Mouse (Mus musculus) layer of hippocampus, adult 2 months (tissue): ENCODE results near the gene Chpf2. TPM values are rescaled to one million over a fixed set of nuclear protein-coding genes. Genes with fewer than 3 reads are reported as not detected.
A peak's percentile ranks its signal among the peaks of the same experiment; 100 is the strongest.

Experiments used
- DNase-seq, 2 experiments: peaks; one replicate each; pipeline ENCODE4 v3.0.0; 2022; ENCODE audit warnings: low spot score in 2 of 2
- H3K27ac ChIP-seq: fragments of 200-600 bp; 2 replicates; pipeline ENCODE4 v1.8.1; 2022
- H3K4me3 ChIP-seq: fragments of 200-600 bp; 2 replicates; pipeline ENCODE4 v1.8.1; 2022; ENCODE audit warnings: mild to moderate bottlenecking
- CTCF ChIP-seq: fragments of 200-600 bp; conservative IDR thresholded peaks from 2 replicates; pipeline ENCODE4 v1.8.1; 2022; ENCODE audit warnings: antibody characterized with exemption, mild to moderate bottlenecking, moderate library complexity
- total RNA-seq, 2 experiments: library from RNA; stranded (reverse); gene quantifications; 2 replicates each; pipeline ENCODE4 v1.2.3; 2021

The Chpf2 gene
- total RNA-seq, 2 experiments from 2014 or later, result 63.6 to 66.7 TPM

DNA sequence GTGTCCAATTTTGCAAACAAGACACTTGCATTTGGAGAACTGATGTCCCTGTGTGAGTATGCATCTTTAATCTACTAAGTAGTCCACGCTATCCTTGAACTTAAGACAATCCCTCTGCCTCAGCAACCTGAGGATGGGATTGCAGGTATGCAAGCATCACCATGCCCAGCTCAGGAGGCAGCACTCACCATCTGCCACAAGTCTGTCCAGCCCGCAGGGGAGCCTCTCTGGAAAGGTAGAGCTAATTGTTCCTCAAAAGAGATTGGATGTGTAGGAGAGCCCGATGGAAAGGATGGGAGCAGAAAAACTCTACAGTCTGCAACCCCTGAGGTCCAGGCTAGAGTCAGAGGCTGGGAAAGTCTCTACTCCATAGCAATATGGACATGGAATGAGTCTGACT, 32.4 kb downstream of the Chpf2 start:
- H3K4me3 ChIP-seq, result no peak overlapping the region
- H3K27ac ChIP-seq, result no peak overlapping the region
- no peak for DNase-seq
- no peak for TF ChIP-seq CTCF

DNA sequence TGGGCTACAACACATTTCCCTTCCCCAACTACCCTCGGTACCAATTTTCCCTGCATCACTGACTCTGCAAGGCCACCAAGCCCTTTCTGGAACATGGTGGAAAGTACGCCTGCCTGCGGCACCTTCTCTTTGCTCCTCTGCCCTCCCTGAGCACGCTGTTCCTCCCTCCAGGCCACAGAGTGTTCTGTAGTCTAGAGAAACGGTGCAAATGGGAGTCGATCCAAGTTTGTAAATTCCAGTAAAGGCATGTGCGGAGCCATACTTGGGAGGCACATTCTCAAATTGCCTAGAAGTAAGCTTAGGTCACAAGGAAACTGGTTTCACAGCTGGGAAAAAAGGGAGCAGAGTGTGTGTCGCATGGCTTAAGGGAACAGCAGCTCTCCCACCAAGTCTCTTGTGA, 33.6 kb downstream of the Chpf2 start:
- DNase-seq, result no peak
- no peak for TF ChIP-seq CTCF
- no peak overlapping the region for H3K27ac ChIP-seq
- no peak overlapping the region for H3K4me3 ChIP-seq

DNA sequence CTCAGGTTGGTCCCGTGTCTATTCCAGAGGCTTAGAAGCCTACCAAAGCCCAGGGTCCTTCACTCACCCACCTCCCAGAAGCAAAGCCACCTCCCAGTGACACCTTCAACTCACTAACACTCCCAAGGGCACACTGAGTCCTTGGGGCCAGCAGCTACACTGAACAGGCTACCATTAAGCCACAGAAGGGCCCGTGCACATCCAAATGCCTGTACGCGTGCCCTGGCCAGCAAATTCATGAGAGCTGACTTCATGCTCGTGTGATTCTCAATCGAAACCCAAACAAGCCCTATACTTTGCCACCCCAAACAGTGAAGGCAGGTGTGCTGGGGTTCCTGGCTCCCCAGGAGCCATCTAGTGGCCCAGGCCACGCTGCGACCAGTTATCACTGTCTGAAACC, 34.1 kb downstream of the Chpf2 start:
- H3K4me3 ChIP-seq, result no peak overlapping the region
- no peak for DNase-seq
- H3K27ac ChIP-seq, result no peak overlapping the region
- TF ChIP-seq CTCF, result no peak

DNA sequence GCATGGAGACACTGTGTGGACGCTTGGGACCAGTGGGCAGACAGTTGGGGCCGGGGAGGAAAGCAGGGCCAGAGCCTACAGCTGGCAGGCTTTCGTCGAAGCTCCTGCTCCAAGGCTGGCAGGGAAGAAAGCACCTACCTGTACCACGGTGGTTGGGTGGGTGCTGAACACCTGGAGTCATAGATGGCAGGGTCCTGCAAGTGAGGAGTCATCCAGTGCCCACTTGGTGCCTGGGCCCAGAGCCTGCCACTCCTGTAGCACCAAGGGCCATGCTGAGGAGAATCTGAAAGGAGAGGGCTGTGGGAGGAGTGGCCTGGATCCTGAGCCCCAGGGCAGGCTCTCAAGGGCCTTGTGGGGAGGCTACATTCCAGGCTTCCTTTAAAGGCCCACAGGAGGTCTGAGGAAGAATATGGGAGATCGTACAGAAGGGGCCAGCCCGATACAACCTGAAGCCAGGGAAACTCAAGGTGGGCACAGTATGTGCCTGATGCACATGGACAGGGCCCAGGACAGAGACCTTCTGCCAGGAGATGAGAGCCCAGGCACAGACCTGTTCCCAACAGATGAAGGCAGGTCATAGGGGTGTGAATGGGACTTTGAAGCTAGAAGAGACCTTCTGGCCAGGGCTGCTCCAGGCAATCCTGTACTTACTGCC, 36.0 kb downstream of the Chpf2 start:
- H3K27ac ChIP-seq, result no peak overlapping the region
- no peak for TF ChIP-seq CTCF

GRCm38 (mm10) chr5:24623041-24623985, 36.8 kb downstream of the Chpf2 start:
- H3K4me3 ChIP-seq, result peak overlapping the region; percentile 55
- TF ChIP-seq CTCF, result no peak
- H3K27ac ChIP-seq, result peak overlapping the region; percentile 94
- DNase-seq, result no peak

More for the DNA sequence above, 36.0 kb downstream of the Chpf2 start:
- H3K4me3 ChIP-seq, result no peak overlapping the region
- DNase-seq, result no peak

DNA sequence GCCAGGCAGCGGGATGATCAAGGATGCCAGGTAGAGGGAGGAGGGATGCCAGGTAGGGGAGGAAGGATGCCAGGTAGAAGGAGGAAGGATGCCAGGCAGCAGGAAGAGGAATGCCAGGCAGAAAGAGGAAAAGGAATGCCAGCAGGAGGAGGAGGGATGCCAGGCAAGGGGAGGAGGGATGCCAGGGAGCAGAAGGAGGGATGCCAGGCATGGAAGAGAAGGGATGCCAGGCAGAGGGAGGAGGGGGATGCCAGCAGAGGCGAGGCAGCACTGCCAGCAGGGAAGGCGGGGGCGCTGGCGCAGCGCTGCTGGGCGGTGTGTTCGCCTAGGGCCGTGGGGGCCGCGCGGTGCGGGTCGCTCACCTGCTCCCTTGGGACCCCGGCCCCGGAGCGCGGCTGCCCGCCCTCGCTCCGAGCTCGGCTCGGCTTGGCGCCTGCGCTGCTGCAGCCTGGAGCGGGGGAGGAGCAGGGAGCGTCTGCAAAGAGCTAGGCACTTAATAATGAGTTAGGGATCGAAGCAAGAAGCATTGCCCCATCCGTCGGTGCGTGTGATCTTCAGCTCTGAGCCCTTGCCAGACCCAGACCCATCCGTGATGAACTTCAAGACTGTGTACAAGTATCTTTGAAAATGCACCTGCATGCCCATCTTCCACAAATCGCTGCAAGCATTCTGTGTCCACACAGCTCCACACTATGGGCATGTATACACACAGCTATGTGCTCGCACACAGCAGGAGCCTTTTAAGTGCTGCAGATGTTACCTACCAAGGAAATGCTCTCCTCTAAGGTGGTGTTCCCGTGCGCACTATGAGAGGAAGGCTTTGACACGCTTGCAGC, 37.7 kb downstream of the Chpf2 start, which contains the start of gene Smarcd3:
TSS of gene Smarcd3 (minus strand) at position 426 of the 836 bp plus-strand sequence.
- no peak for TF ChIP-seq CTCF

DNA sequence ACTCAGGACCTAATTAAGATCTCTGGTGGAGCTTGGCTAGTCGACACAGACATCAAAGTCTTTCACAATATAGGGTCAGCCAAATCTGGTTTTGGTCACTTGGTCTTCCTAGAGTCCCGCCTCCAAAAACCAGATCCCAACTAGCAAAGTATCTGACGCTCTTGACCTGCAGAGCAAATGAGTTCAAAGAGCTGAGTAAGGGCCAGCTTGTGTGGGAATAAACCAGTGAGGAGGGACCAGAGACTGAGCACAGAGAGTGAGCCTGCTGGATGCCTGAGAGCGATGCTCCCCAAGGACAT, 38.2 kb downstream of the Chpf2 start:
- TF ChIP-seq CTCF, result no peak
- H3K27ac ChIP-seq, result peak overlapping the region; percentile 94
- no peak for DNase-seq
- H3K4me3 ChIP-seq, result peak overlapping the region; percentile 55

More for the DNA sequence above, 37.7 kb downstream of the Chpf2 start, which contains the start of gene Smarcd3:
- H3K27ac ChIP-seq, result peak within 1 kb of the TSS; percentile 94
- H3K4me3 ChIP-seq, result peak within 1 kb of the TSS; percentile 55
- DNase-seq, result peak; percentile 80 to 88

GRCm38 (mm10) chr5:24629712-24630111, 43.2 kb downstream of the Chpf2 start:
- H3K27ac ChIP-seq, result no peak overlapping the region
- no peak overlapping the region for H3K4me3 ChIP-seq
- no peak for DNase-seq
- no peak for TF ChIP-seq CTCF

- TF ChIP-seq CTCF, result no peak
- no peak overlapping the region for H3K4me3 ChIP-seq
- DNase-seq, result no peak
- H3K27ac ChIP-seq, result no peak overlapping the region
Measured at GRCm38 (mm10) chr5:24635093-24635492, 48.6 kb downstream of the Chpf2 start.

GRCm38 (mm10) chr5:24635526-24636141, 49.1 kb downstream of the Chpf2 start:
- no peak for DNase-seq
- no peak for TF ChIP-seq CTCF
- no peak overlapping the region for H3K27ac ChIP-seq
- H3K4me3 ChIP-seq, result no peak overlapping the region

- Histone ChIP-seq H3K27ac (no peak overlapping the region), H3K4me3 (no peak overlapping the region)
- DNase-seq, result no peak
- TF ChIP-seq CTCF, result peak; percentile 65
Measured at GRCm38 (mm10) chr5:24636987-24637386, 50.4 kb downstream of the Chpf2 start.

- Histone ChIP-seq H3K4me3 (no peak overlapping the region), H3K27ac (no peak overlapping the region)
- no peak for DNase-seq
- TF ChIP-seq CTCF, result no peak
Measured at GRCm38 (mm10) chr5:24638131-24638530, 51.6 kb downstream of the Chpf2 start.
